ENCODE assay signal across 16 mouse cellular contexts in genomic region chr6:5854048-5854836, GRCm38 (mm10).
DNase-seq lines count a peak whose midpoint lies in the region; ATAC-seq lines count a peak whose summit lies in the region.
"Had no signal": no experiment of that assay in that cellular context is flagged by ENCODE, and none has a peak within 500 bp of the region (broad histone marks: within the 10 kb centered on the region; RNA-seq: fewer than 3 reads in every experiment).

No protein-coding gene starts in this region.

- peak; percentile 60 for ATAC-seq in frontal cortex, adult (ENCODE audit: low TSS enrichment)
- ATAC-seq: activated CD4-positive, CD25-positive, alpha-beta regulatory T cell, adult 4 months; forebrain, embryonic 14.5 days; intestine, embryonic 15.5 days; Patski had no signal

- peak; percentile 30 for DNase-seq in cerebellum, adult 9-10 months
- DNase-seq in cerebellum, postnatal 10 days: no peak
- DNase-seq in frontal cortex, adult 2 months (ENCODE audit: extremely low spot score in 1 of 2, low spot score in 1 of 2): no peak
- DNase-seq in layer of hippocampus, adult 9-11 months: peak; percentile 24
- no peak for DNase-seq in layer of hippocampus, postnatal 10 days (ENCODE audit: low spot score in 2 of 2)
- no peak for DNase-seq in left cerebral cortex, adult 9 months (ENCODE audit: low spot score in 2 of 2)
- DNase-seq: adrenal gland, postnatal 14 days; gastrocnemius, adult 2 months; gastrocnemius, postnatal 25 days; heart, postnatal 14 days; kidney, adult 18-20 months had no signal

Comparison
In these comparisons a context has a peak if more than half of its experiments do, and no peak if none do; other contexts are left out.
1. DNase-seq: peak in cerebellum, adult 9-10 months (single experiment) and layer of hippocampus, adult 9-11 months (single experiment); none in cerebellum, postnatal 10 days (0 of 2), frontal cortex, adult 2 months (0 of 2), layer of hippocampus, postnatal 10 days (0 of 2) and left cerebral cortex, adult 9 months (0 of 2).